Mouse (Mus musculus) layer of hippocampus, adult 2 months (tissue): ENCODE data around the gene Armc2. TPM values are rescaled to one million over a fixed set of nuclear protein-coding genes. Genes with fewer than 3 reads are reported as not detected.

ENCODE experiments used
- DNase-seq, 2 experiments: peaks; one replicate each; pipeline ENCODE4 v3.0.0; 2022; ENCODE audit warnings: low spot score in 2 of 2
- H3K27ac ChIP-seq: fragments of 200-600 bp; 2 replicates; pipeline ENCODE4 v1.8.1; 2022
- H3K4me3 ChIP-seq: fragments of 200-600 bp; 2 replicates; pipeline ENCODE4 v1.8.1; 2022; ENCODE audit warnings: mild to moderate bottlenecking
- CTCF ChIP-seq: fragments of 200-600 bp; conservative IDR thresholded peaks from 2 replicates; pipeline ENCODE4 v1.8.1; 2022; ENCODE audit warnings: antibody characterized with exemption, mild to moderate bottlenecking, moderate library complexity
- total RNA-seq, 2 experiments: library from RNA; stranded (reverse); gene quantifications; 2 replicates each; pipeline ENCODE4 v1.2.3; 2021

Armc2 gene
- total RNA-seq, 2 experiments from 2014 or later, result 11.1 to 11.8 TPM

DNA sequence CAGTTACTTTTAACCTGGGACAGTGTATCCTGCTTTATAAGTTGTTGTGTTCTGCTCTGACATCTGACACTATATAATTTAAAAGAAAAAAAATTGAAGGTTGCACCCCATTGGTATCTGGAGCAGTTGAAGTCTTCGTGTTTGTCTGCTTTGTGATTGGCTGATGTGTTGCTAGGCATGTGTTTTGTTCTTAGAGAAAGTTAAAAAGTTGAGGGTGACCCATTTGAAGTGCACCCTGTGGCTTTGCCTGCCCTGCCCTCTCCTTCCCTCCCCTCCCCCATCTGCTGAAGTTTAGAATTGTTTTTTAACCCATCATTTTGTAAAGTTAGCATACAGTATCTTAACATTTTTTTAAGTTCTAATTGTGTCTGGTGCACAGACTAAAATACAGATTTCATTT, 137.5 kb downstream of the Armc2 start:
- H3K4me3 ChIP-seq, result no peak overlapping the region
- H3K27ac ChIP-seq, result no peak overlapping the region
- TF ChIP-seq CTCF, result no peak
- no peak for DNase-seq

DNA sequence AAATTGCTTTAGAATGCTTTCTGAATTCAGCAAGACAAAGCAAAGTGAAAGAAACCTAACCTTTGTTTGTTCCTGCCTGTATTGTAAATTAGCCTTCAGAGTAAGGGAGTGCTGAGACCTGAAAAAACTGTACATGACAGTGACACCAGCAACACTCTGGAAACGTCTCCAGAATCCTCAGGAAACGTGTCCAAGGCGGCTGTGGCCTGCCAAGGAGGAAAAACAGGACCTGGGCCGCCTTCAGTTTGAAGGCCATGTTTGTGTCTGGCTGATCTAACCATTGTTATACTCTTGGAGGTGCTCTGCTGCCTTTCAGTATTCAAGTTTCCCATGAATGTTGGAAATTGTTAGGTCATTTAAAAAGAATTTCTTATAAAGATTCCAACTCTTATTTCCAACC, 138.0 kb downstream of the Armc2 start:
- TF ChIP-seq CTCF, result no peak
- H3K4me3 ChIP-seq, result no peak overlapping the region
- peak overlapping the region; percentile 36; the same call in 1 of the 2 replicates for H3K27ac ChIP-seq
- DNase-seq, result no peak

DNA sequence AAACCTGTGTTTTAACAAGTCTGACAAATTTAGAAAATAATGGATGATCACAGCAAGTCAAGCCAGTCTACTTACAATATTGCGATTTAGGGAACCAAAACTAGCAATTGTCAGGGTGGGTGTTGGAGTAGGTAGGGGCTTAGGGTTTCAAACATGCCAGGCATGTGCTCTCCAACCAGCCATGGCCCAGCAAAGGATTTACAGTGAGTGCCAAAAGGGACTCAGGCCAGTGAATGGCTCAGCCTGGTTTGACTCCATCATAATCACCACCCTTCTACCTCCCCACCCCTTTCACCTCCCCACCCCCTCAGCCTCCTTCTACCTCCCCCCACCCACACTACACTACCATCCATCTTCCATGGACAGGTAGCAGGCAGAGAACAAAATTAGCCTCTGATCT, 138.6 kb downstream of the Armc2 start:
- no peak for DNase-seq
- H3K4me3 ChIP-seq, result no peak overlapping the region
- no peak overlapping the region for H3K27ac ChIP-seq
- TF ChIP-seq CTCF, result no peak

DNA sequence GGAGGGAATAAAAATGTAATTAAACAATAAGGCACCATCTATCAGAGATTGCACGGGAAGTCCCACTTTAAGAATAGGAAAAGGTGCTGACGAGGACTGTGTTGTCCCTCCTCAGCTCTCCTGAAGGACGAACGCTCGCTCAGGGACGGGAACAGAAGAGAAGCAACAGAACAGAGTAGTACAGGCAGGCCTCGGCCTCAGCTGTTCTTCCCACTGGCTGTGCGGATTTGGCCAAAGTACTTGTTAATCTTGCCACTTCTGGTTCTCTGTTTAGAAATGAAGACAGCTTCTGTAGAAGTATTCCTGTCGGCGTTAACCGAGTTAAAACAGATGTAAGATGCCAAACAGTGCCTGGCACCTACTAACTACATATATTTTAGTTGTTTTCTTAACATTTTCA, 139.9 kb downstream of the Armc2 start:
- no peak for TF ChIP-seq CTCF
- H3K27ac ChIP-seq, result peak overlapping the region; percentile 16; the same call in 1 of the 2 replicates

DNA sequence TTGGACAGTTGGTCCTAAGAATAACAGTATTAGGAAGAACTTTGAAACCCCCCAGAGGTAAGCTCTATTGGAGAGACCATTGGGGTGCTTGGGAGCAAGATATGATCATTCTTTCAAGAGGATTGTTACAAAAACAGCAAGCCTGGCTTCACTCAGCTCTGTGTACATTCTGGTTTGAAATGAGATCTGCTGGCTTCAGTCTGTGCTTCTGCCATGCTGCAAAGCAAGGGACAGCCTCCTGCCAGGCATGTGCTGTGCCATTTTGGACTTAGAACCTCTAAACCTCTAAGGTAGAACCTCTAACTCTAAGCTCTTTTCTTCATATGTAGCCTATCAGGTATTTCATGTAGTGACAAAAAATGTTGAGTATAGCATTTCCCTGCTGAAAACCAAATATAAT, 142.6 kb downstream of the Armc2 start:
- no peak for TF ChIP-seq CTCF
- Histone ChIP-seq H3K27ac (no peak overlapping the region), H3K4me3 (no peak overlapping the region)
- DNase-seq, result no peak

More for the DNA sequence above, 139.9 kb downstream of the Armc2 start:
- DNase-seq, result no peak
- no peak overlapping the region for H3K4me3 ChIP-seq

DNA sequence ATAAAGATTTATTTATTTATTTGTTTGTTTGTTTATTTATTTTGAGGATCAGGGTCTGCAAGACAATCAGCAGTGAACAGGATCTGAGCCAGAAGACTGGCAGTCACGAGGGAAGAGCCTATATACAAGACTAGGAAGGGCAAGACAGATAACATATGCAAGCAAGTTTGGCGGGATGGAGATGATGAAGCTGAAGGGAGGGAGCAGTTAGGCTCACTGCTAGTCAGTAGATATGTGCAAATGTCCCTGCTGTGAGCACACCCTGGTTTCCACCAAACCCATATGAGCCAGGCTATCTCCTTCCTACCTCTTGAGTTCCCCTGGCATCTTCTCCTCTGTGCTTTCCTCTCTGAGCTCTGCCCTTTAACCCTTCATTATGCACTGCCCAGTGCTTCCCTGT, 146.7 kb downstream of the Armc2 start:
- no peak overlapping the region for H3K27ac ChIP-seq
- TF ChIP-seq CTCF, result no peak
- H3K4me3 ChIP-seq, result no peak overlapping the region
- no peak for DNase-seq

DNA sequence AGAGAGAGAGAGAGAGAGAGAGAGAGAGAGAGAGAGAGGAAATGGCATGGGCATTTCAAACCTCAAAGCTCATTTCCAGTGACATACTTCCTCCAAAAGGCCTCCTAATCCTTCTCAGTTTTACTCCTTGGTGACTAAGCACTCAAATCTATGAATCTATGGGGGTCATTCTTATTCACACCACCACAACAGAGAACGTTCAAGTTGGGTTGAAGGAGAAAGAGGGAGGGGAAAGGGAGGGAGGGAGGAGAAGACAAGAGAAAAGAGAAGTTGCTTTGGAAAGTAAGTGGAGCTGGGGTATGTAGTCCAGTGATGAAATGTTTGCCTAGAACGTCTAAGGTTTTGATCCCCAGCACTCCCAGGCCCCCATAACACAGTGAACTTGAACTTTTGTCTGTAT, 148.1 kb downstream of the Armc2 start:
- TF ChIP-seq CTCF, result no peak

DNA sequence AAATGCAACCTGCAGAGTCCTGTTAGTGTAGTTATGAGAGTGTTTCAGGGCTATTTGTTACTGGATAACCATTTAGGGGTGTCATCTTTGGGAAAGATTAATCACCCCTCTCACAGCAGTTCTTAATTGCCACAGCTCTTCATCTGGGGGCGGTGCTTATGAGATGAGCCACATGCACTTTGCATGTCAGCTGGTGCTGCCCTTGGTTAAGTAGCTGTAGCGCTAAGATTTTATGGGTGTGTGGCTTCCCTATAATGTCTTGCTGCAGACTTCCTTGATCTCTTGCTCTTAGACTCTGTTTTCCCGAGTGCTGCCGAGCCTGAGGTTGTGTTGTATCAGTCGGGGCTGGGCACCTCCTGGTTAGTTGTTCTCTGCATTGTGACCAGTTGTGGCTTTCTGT, 150.3 kb downstream of the Armc2 start:
- DNase-seq, result no peak
- H3K4me3 ChIP-seq, result no peak overlapping the region
- TF ChIP-seq CTCF, result no peak
- H3K27ac ChIP-seq, result no peak overlapping the region

More for the DNA sequence above, 148.1 kb downstream of the Armc2 start:
- no peak overlapping the region for H3K27ac ChIP-seq
- no peak overlapping the region for H3K4me3 ChIP-seq
- DNase-seq, result no peak

DNA sequence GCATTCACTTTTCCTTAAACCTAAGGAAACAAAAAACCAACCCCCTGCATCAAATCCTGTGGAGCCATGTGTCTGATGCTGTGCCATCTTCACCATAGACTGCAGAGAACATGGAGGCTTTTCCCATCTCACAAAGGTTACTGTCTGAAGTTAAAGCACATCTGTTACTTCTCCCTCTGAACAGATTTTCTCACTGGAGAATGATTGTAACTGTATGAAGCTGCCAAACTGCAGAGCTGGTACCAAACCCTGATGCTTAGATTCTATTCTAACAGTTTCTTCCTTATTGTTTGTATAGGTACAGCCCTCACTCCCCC, 151.4 kb downstream of the Armc2 start:
- peak overlapping the region; percentile 71 for H3K27ac ChIP-seq
- no peak overlapping the region for H3K4me3 ChIP-seq
- no peak for TF ChIP-seq CTCF
- no peak for DNase-seq

DNA sequence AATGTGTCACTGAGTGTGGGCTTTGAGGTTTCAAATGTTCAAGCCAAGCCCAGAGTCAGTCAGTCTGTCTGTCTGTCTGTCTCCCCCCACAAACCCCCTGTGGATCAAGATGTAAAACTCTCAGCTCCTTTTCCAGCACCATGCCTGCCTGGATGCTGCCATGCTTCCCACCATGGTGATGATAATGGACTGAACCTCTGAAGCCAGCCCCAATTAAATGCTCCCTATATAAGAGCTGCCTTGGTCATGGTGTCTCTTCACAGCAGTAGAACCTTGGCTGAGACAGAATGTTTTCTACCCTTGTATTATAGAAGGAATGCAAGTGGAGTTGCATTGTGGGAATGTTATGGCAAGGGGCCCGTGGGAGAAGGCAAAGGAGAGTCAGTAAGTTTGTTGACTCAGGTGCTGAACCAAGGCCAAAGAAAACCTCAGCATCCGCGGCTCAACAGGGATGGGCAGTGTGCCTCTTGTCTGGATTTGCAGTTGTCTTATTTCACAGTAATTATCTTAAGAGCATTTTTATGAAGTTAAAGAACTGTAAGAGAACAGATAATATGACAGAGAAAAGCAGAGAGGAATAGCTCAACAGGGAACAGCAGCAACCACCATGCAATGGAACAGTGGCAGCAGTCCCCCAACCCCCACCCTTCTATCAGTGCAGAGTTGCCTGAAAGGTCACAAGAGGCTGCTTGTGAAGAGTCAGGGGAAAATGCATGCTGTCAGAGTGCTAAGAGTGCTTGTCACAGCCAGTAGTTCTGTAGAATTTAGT, 152.0 kb downstream of the Armc2 start:
- Histone ChIP-seq H3K4me3 (no peak overlapping the region), H3K27ac (peak overlapping the region; percentile 71)
- DNase-seq, result no peak
- TF ChIP-seq CTCF, result no peak

Other genes starting within 250 kb of the Armc2 start
- 1 to 10 TPM; 8.5 to 8.6 TPM for gene Cep57l1, start 208.6 kb downstream of the Armc2 start, total RNA-seq
- gene Sesn1, start 208.5 kb downstream of the Armc2 start, total RNA-seq, result 10 to 100 TPM; 51.4 to 55.3 TPM